Mouse (Mus musculus): ENCODE data around the gene Rbm47.

Gene Rbm47

GRCm38 (mm10) chr5:66125418-66125817 lies 47.5 kb downstream of the Rbm47 start:
- DNase-seq (ENCODE audit: low spot score in 2 of 2): no peak

GRCm38 (mm10) chr5:66124931-66125330 lies 48.0 kb downstream of the Rbm47 start:
- no peak for DNase-seq (ENCODE audit: low spot score in 2 of 2)

GRCm38 (mm10) chr5:66124089-66124400 lies 48.9 kb downstream of the Rbm47 start:
- no peak for DNase-seq (ENCODE audit: low spot score in 2 of 2)

- no peak for DNase-seq (ENCODE audit: low spot score in 2 of 2)
Measured at GRCm38 (mm10) chr5:66123295-66124088, 49.4 kb downstream of the Rbm47 start.

GRCm38 (mm10) chr5:66121255-66121654 lies 51.7 kb downstream of the Rbm47 start:
- DNase-seq (ENCODE audit: low spot score in 2 of 2): no peak

- DNase-seq (ENCODE audit: low spot score in 2 of 2): no peak
Measured at GRCm38 (mm10) chr5:66114751-66115150, 58.2 kb downstream of the Rbm47 start.

GRCm38 (mm10) chr5:66114208-66114607 lies 58.7 kb downstream of the Rbm47 start:
- DNase-seq (ENCODE audit: low spot score in 2 of 2): no peak

GRCm38 (mm10) chr5:66112059-66112458 lies 60.9 kb downstream of the Rbm47 start:
- DNase-seq (ENCODE audit: low spot score in 2 of 2): peak; percentile 6 to 15

GRCm38 (mm10) chr5:66106372-66106771 lies 66.5 kb downstream of the Rbm47 start:
- DNase-seq (ENCODE audit: low spot score in 2 of 2): no peak

- no peak for DNase-seq (ENCODE audit: low spot score in 2 of 2)
Measured at GRCm38 (mm10) chr5:66105946-66106345, 67.0 kb downstream of the Rbm47 start.

GRCm38 (mm10) chr5:66105366-66105765 lies 67.6 kb downstream of the Rbm47 start:
- no peak for DNase-seq (ENCODE audit: low spot score in 2 of 2)

- DNase-seq (ENCODE audit: low spot score in 2 of 2): no peak
Measured at GRCm38 (mm10) chr5:66103386-66103785, 69.5 kb downstream of the Rbm47 start.

GRCm38 (mm10) chr5:66102821-66103220 lies 70.1 kb downstream of the Rbm47 start:
- no peak for DNase-seq (ENCODE audit: low spot score in 2 of 2)

- no peak for DNase-seq (ENCODE audit: low spot score in 2 of 2)
Measured at GRCm38 (mm10) chr5:66101577-66101976, 71.3 kb downstream of the Rbm47 start.

GRCm38 (mm10) chr5:66100322-66100721 lies 72.6 kb downstream of the Rbm47 start:
- DNase-seq (ENCODE audit: low spot score in 2 of 2): no peak

GRCm38 (mm10) chr5:66098094-66098871 lies 74.6 kb downstream of the Rbm47 start:
- no peak for DNase-seq (ENCODE audit: low spot score in 2 of 2)

- DNase-seq (ENCODE audit: low spot score in 2 of 2): no peak
Measured at GRCm38 (mm10) chr5:66096081-66096480, 76.8 kb downstream of the Rbm47 start.

GRCm38 (mm10) chr5:66095166-66095565 lies 77.8 kb downstream of the Rbm47 start:
- DNase-seq (ENCODE audit: low spot score in 2 of 2): no peak

GRCm38 (mm10) chr5:66090037-66090436 lies 82.9 kb downstream of the Rbm47 start:
- DNase-seq (ENCODE audit: low spot score in 2 of 2): no peak

- DNase-seq (ENCODE audit: low spot score in 2 of 2): no peak
Measured at GRCm38 (mm10) chr5:66089600-66089999, 83.3 kb downstream of the Rbm47 start.

- DNase-seq (ENCODE audit: low spot score in 2 of 2): no peak
Measured at GRCm38 (mm10) chr5:66088902-66089295, 84.0 kb downstream of the Rbm47 start.

- DNase-seq (ENCODE audit: low spot score in 2 of 2): no peak
Measured at GRCm38 (mm10) chr5:66088247-66088901, 84.5 kb downstream of the Rbm47 start.

- DNase-seq (ENCODE audit: low spot score in 2 of 2): no peak
Measured at GRCm38 (mm10) chr5:66086952-66087351, 86.0 kb downstream of the Rbm47 start.

Data from frontal cortex, postnatal 36 days (tissue).